Mouse (Mus musculus): ENCODE data around the gene Frmd4a.

GRCm38 (mm10) chr2:4342005-4342404 lies 324.5 kb downstream of the Frmd4a start:
- no peak for TF ChIP-seq GATA1 (IDR thresholded peaks at IDR 0.05; ENCODE audit: borderline replicate concordance, low read length)
- TF ChIP-seq FLI1 (IDR thresholded peaks at IDR 0.05; ENCODE audit: low read length), result no peak
